Mouse (Mus musculus) CH12.LX (cell line): Measurements from ENCODE around the gene Xrn2. TPM values are rescaled to one million over a fixed set of nuclear protein-coding genes. Genes with fewer than 3 reads are reported as not detected.

Source experiments
- DNase-seq: peaks from one replicate; pipeline ENCODE4 v3.0.0-alpha.2; 2013; ENCODE audit errors: extremely low read depth
- H3K27ac ChIP-seq: 2 replicates; pipeline ENCODE4 v1.5.1; 2012; ENCODE audit warnings: low read depth, mild to moderate bottlenecking, control low read depth, moderate library complexity; ENCODE audit not compliant: insufficient read depth
- H3K27me3 ChIP-seq: replicated peaks from 2 replicates; pipeline ENCODE3; 2012; ENCODE audit warnings: inconsistent platforms
- H3K36me3 ChIP-seq, 2 experiments: replicated peaks in 1 of 2; 2 replicates each; pipeline versions ENCODE3 to v1.6.1; 2012; ENCODE audit warnings: inconsistent platforms in 1 of 2, low read length in 1 of 2, mild to moderate bottlenecking in 1 of 2, mixed read lengths in 1 of 2, moderate library complexity in 1 of 2; ENCODE audit not compliant: control insufficient read depth in 1 of 2, insufficient read depth in 1 of 2
- H3K4me1 ChIP-seq, 2 experiments: 2 replicates each; pipeline ENCODE4 v1.6.1; 2012; ENCODE audit warnings: inconsistent platforms in 1 of 2, moderate library complexity in 1 of 2; ENCODE audit not compliant: insufficient read depth in 2 of 2, control insufficient read depth in 1 of 2
- H3K4me2 ChIP-seq: 2 replicates; pipeline ENCODE4 v1.6.1; 2012; ENCODE audit warnings: low read depth, mild to moderate bottlenecking, control low read depth; ENCODE audit not compliant: poor library complexity, insufficient read depth, severe bottlenecking
- H3K4me3 ChIP-seq, 3 experiments: fragments of 150-350 bp in 1 of 3; sonication (generic) in 1 of 3; replicated peaks in 1 of 3; 2 replicates each; pipeline versions ENCODE3 to v1.5.1; 2011 to 2012; ENCODE audit warnings: low read depth in 2 of 3, low read length in 2 of 3, mild to moderate bottlenecking in 2 of 3, moderate library complexity in 2 of 3, control low read depth in 1 of 3, improper control_type of control experiment in 1 of 3, inconsistent platforms in 1 of 3, mixed read lengths in 1 of 3; ENCODE audit not compliant: poor library complexity in 1 of 3
- H3K79me2 ChIP-seq: replicated peaks from 2 replicates; pipeline ENCODE4 v1.6.1; 2012; ENCODE audit warnings: mild to moderate bottlenecking, moderate library complexity; ENCODE audit not compliant: control insufficient read depth, poor library complexity, insufficient read depth, severe bottlenecking; ENCODE audit errors: extremely low read depth
- H3K9ac ChIP-seq: 2 replicates; pipeline ENCODE4 v1.6.1; 2012; ENCODE audit warnings: low read depth, mild to moderate bottlenecking, control low read depth, moderate library complexity; ENCODE audit not compliant: insufficient read depth
- H3K9me3 ChIP-seq: replicated peaks from 2 replicates; pipeline ENCODE3; 2012; ENCODE audit warnings: low read length, inconsistent platforms, mixed read lengths
- BHLHE40 ChIP-seq: IDR thresholded peaks from 2 replicates; pipeline ENCODE4 v1.6.1; 2011; ENCODE audit warnings: mild to moderate bottlenecking, low read depth, low read length, improper control_type of control experiment
- CTCF ChIP-seq, 2 experiments: IDR thresholded peaks in 1 of 2; conservative IDR thresholded peaks in 1 of 2; 2 replicates each; pipeline ENCODE4 v1.5.1; 2011 to 2012; ENCODE audit warnings: low read depth in 2 of 2, low read length in 2 of 2, improper control_type of control experiment in 1 of 2, inconsistent platforms in 1 of 2, mild to moderate bottlenecking in 1 of 2, moderate library complexity in 1 of 2
- E2F4 ChIP-seq: IDR thresholded peaks from 2 replicates; pipeline ENCODE4 v1.6.1; 2011; ENCODE audit warnings: low read depth, low read length, improper control_type of control experiment; ENCODE audit not compliant: insufficient replicate concordance
- GABPA ChIP-seq: IDR thresholded peaks from 2 replicates; pipeline ENCODE4 v1.6.1; 2012; ENCODE audit warnings: low read depth, low read length, improper control_type of control experiment, inconsistent platforms; ENCODE audit not compliant: insufficient replicate concordance
- HCFC1 ChIP-seq: IDR thresholded peaks from 2 replicates; pipeline ENCODE4 v1.6.1; 2012; ENCODE audit warnings: low read depth, mild to moderate bottlenecking, inconsistent platforms, low read length, improper control_type of control experiment
- JUN ChIP-seq: IDR thresholded peaks from 2 replicates; pipeline ENCODE4 v1.6.1; 2011; ENCODE audit warnings: low read depth, mild to moderate bottlenecking, low read length, improper control_type of control experiment, moderate library complexity; ENCODE audit not compliant: insufficient read depth
- KAT2A ChIP-seq: IDR thresholded peaks from 2 replicates; pipeline ENCODE4 v1.6.1; 2012; ENCODE audit warnings: low read length, improper control_type of control experiment, inconsistent platforms; ENCODE audit not compliant: insufficient replicate concordance
- MAFK ChIP-seq: IDR thresholded peaks from 2 replicates; pipeline ENCODE4 v1.6.1; 2011; ENCODE audit warnings: low read length, improper control_type of control experiment; ENCODE audit not compliant: insufficient replicate concordance
- MAX ChIP-seq: IDR thresholded peaks from 2 replicates; pipeline ENCODE4 v1.6.1; 2011; ENCODE audit warnings: low read length, improper control_type of control experiment
- MAZ ChIP-seq: IDR thresholded peaks from 2 replicates; pipeline ENCODE4 v1.6.1; 2012; ENCODE audit warnings: low read depth, mild to moderate bottlenecking, inconsistent platforms, low read length, improper control_type of control experiment, moderate library complexity
- MEF2A ChIP-seq: IDR thresholded peaks from 2 replicates; pipeline ENCODE4 v1.6.1; 2014; ENCODE audit warnings: low read depth, mild to moderate bottlenecking, inconsistent platforms, low read length, improper control_type of control experiment, borderline replicate concordance
- MYC ChIP-seq: IDR thresholded peaks from 2 replicates; pipeline ENCODE4 v1.6.1; 2011; ENCODE audit warnings: low read depth, mild to moderate bottlenecking, improper control_type of control experiment, low read length
- NELFE ChIP-seq: IDR thresholded peaks from 2 replicates; pipeline ENCODE4 v1.6.1; 2011; ENCODE audit warnings: low read depth, low read length, improper control_type of control experiment
- NRF1 ChIP-seq: IDR thresholded peaks from 2 replicates; pipeline ENCODE4 v1.6.1; 2014; ENCODE audit warnings: low read depth, mild to moderate bottlenecking, inconsistent platforms, low read length, improper control_type of control experiment, moderate library complexity
- POLR2AphosphoS2 ChIP-seq: IDR thresholded peaks from 2 replicates; pipeline ENCODE4 v1.6.1; 2011; ENCODE audit warnings: low read depth, low read length, improper control_type of control experiment
- RAD21 ChIP-seq: IDR thresholded peaks from 2 replicates; pipeline ENCODE4 v1.6.1; 2011; ENCODE audit warnings: low read depth, mild to moderate bottlenecking, low read length, improper control_type of control experiment, moderate library complexity
- RCOR1 ChIP-seq: conservative IDR thresholded peaks from 2 replicates; pipeline ENCODE4 v1.6.1; 2012; ENCODE audit warnings: low read depth, mild to moderate bottlenecking, inconsistent platforms, low read length, improper control_type of control experiment
- SIN3A ChIP-seq: IDR thresholded peaks from 2 replicates; pipeline ENCODE4 v1.6.1; 2012; ENCODE audit warnings: low read length, improper control_type of control experiment, inconsistent platforms
- SMC3 ChIP-seq: IDR thresholded peaks from 2 replicates; pipeline ENCODE4 v1.6.1; 2011; ENCODE audit warnings: low read depth, low read length, improper control_type of control experiment
- TCF12 ChIP-seq: IDR thresholded peaks from 2 replicates; pipeline ENCODE4 v1.6.1; 2014; ENCODE audit warnings: low read depth, mild to moderate bottlenecking, inconsistent platforms, low read length, improper control_type of control experiment
- UBTF ChIP-seq: IDR thresholded peaks from 2 replicates; pipeline ENCODE4 v1.6.1; 2012; ENCODE audit warnings: low read depth, mild to moderate bottlenecking, inconsistent platforms, low read length, improper control_type of control experiment, moderate library complexity
- USF2 ChIP-seq: conservative IDR thresholded peaks from 2 replicates; pipeline ENCODE4 v1.6.1; 2011; ENCODE audit warnings: low read depth, low read length, improper control_type of control experiment
- ZC3H11A ChIP-seq: IDR thresholded peaks from 2 replicates; pipeline ENCODE4 v1.6.1; 2012; ENCODE audit warnings: low read depth, mild to moderate bottlenecking, inconsistent platforms, low read length, improper control_type of control experiment
- ZKSCAN1 ChIP-seq: IDR thresholded peaks from 2 replicates; pipeline ENCODE4 v1.6.1; 2012; ENCODE audit warnings: low read depth, inconsistent platforms, low read length, improper control_type of control experiment, borderline replicate concordance
- ZMIZ1 ChIP-seq: IDR thresholded peaks from 2 replicates; pipeline ENCODE4 v1.6.1; 2012; ENCODE audit warnings: low read depth, mild to moderate bottlenecking, inconsistent platforms, low read length, improper control_type of control experiment
- ZNF384 ChIP-seq: IDR thresholded peaks from 2 replicates; pipeline ENCODE4 v1.6.1; 2012; ENCODE audit warnings: low read depth, low read length, improper control_type of control experiment, inconsistent platforms
- dilution Hi-C: fragments of 300-500 bp; cut with MboI; formaldehyde crosslinking; loops from 2 replicates; pipeline ENCODE4 v1.14.3; 2020; ENCODE audit warnings: low sequenced_read_pairs; ENCODE audit not compliant: extremely low pct_unique_long_range_greater_than_20kb, extremely low pct_ligation_motif_present
- in situ Hi-C: fragments of 300-500 bp; cut with MboI; formaldehyde crosslinking; loops from 3 replicates; pipeline ENCODE4 v1.14.3; 2019; ENCODE audit warnings: low sequenced_read_pairs, low pct_ligation_motif_present, low pct_unique_long_range_greater_than_20kb, mixed read lengths
- polyA plus RNA-seq: library from polyadenylated mRNA; unstranded; fragments of >175 nt; gene quantifications from 2 replicates; pipeline ENCODE4 v1.2.1, GENCODE M21; 2012; ENCODE audit warnings: low read depth; ENCODE audit not compliant: insufficient read length
- total RNA-seq, 2 experiments: library from RNA; depleted of rRNA; stranded (reverse); fragments of 300-350 nt in 1 of 2; fragments of >200 nt in 1 of 2; gene quantifications; 2 replicates each; pipeline ENCODE4 v1.2.3; 2012 to 2014

The Xrn2 gene
- total and polyA plus RNA-seq, 3 experiments, result 106 to 115 (median 114) TPM

- in situ Hi-C loops (no loop called here), dilution Hi-C loops (no loop called here)
- Histone ChIP-seq H3K4me2 (no peak overlapping the region), H3K79me2 (0 out of 2 replicates have a peak, but pooled peaks cover 3% of the 10 kb centered on the region), H3K9ac (no peak overlapping the region), H3K27me3 (no peaks in the 10 kb centered on the region), H3K27ac (no peak overlapping the region), H3K9me3 (no peaks in the 10 kb centered on the region), H3K4me3 (no peak overlapping the region), H3K36me3 (peaks cover 25 to 68% of the 10 kb centered on the region in 2 experiments), H3K4me1 (peaks cover 0 to 23% of the 10 kb centered on the region in 2 experiments; a peak in 1 of 4 replicates)
- no peak for TF ChIP-seq BHLHE40
- no peak for DNase-seq
Measured at GRCm38 (mm10) chr2:147070305-147070704, 57.5 kb downstream of the Xrn2 start.

- dilution Hi-C loops, result no loop called here
- Histone ChIP-seq H3K4me1 (peaks cover 0 to 4% of the 10 kb centered on the region in 2 experiments; a peak in 1 of 4 replicates), H3K27me3 (no peaks in the 10 kb centered on the region), H3K27ac (no peak overlapping the region), H3K9ac (no peak overlapping the region), H3K36me3 (peaks cover 17 to 76% of the 10 kb centered on the region in 2 experiments), H3K4me2 (no peak overlapping the region), H3K9me3 (no peaks in the 10 kb centered on the region), H3K4me3 (no peak overlapping the region), H3K79me2 (no peaks in the 10 kb centered on the region)
- in situ Hi-C loops, result no loop called here
- TF ChIP-seq HCFC1 (no peak), ZKSCAN1 (no peak), USF2 (no peak), NRF1 (no peak), SMC3 (no peak), NELFE (no peak), MYC (no peak), ZC3H11A (no peak), MAX (no peak), SIN3A (no peak), MAZ (no peak), JUN (no peak), CTCF (conservative IDR thresholded peaks at IDR 0.05 in 1 of 2, IDR thresholded peaks at IDR 0.05 in 1 of 2; ENCODE audit: low read depth in 2 of 2, low read length in 2 of 2) (no peak)
- no peak for DNase-seq
Measured at GRCm38 (mm10) chr2:147073962-147074361, 61.2 kb downstream of the Xrn2 start.

GRCm38 (mm10) chr2:147074399-147074798, 61.6 kb downstream of the Xrn2 start:
- no peak overlapping the region for H3K4me3 ChIP-seq
- no peak overlapping the region for H3K9ac ChIP-seq
- no peak overlapping the region for H3K27ac ChIP-seq
- no peaks in the 10 kb centered on the region for H3K27me3 ChIP-seq
- no peak overlapping the region for H3K4me2 ChIP-seq
- in situ Hi-C loops (no loop called here), dilution Hi-C loops (no loop called here)
- no peaks in the 10 kb centered on the region for H3K79me2 ChIP-seq
- H3K36me3 ChIP-seq, result peaks cover 14 to 74% of the 10 kb centered on the region in 2 experiments
- DNase-seq, result no peak
- peaks cover 0 to under 1% of the 10 kb centered on the region in 2 experiments; a peak in 1 of 4 replicates for H3K4me1 ChIP-seq
- no peaks in the 10 kb centered on the region for H3K9me3 ChIP-seq
- TF ChIP-seq KAT2A, result no peak
- no peak for TF ChIP-seq UBTF
- no peak for TF ChIP-seq POLR2AphosphoS2
- TF ChIP-seq ZNF384, result no peak
- no peak for TF ChIP-seq MAX
- TF ChIP-seq JUN, result no peak
- TF ChIP-seq MAZ, result no peak
- no peak for TF ChIP-seq RAD21
- no peak for TF ChIP-seq ZC3H11A
- no peak for TF ChIP-seq E2F4
- no peak for TF ChIP-seq TCF12
- no peak for TF ChIP-seq RCOR1
- no peak for TF ChIP-seq MEF2A
- TF ChIP-seq ZMIZ1, result no peak
- TF ChIP-seq GABPA, result no peak
- no peak for TF ChIP-seq MAFK
